Mouse (Mus musculus) layer of hippocampus, postnatal 25 days (tissue): ENCODE results near the gene Plekhm3. TPM values are rescaled to one million over a fixed set of nuclear protein-coding genes. Genes with fewer than 3 reads are reported as not detected.

Experiments used
- DNase-seq, 2 experiments: peaks; one replicate each; pipeline ENCODE4 v3.0.0; 2022; ENCODE audit warnings: mixed read lengths in 2 of 2, low spot score in 1 of 2; ENCODE audit errors: extremely low spot score in 1 of 2
- total RNA-seq, 2 experiments: library from RNA; stranded (reverse); gene quantifications; 2 replicates each; pipeline ENCODE4 v1.2.3; 2021

Plekhm3 gene
- total RNA-seq, 2 experiments from 2014 or later = 24.7 to 34.1 TPM

DNA sequence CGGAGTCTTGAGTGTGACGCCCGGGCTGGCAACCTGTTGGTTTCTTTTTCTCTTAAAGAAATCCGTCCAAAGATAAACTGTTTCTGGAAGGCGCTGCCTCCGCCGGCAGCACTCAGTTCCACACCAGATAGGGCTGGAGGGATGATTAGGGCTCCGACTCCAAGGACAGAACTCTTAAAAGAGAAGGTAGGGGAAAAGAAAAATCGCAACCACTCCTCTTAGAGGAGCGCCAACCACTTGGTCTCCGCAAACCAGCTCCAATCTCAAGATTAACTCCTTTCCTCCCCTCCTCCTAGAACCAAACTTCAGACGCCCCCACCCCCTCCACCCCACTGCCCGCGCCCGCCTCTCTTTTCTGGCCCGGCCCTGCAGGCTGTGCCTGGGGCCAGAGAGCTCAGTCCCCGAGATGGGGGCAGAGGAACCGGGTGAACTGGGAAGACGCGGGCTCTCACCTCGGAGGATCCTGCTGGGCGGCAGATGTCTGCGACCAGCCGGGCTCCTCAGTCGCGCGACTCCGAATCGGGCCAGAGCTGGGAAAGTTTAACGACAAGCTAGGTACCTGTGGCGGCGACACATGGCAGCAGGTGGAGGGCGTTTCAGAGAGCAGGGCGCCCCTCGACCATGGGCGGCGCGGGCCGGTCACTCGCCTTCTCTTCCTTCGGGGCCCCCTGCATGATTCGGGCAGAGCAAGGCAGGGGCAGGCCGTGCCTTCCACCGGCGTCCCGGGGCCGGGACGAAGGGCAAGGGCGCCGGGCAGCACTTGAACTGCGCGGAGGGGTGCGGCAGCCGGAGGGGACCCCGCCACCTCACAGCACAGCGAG lies 219.7 kb downstream of the Plekhm3 start:
- DNase-seq = no peak

Other genes with a start within 250 kb of the Plekhm3 start
- gene Fzd5, start 219.1 kb downstream of the Plekhm3 start, total RNA-seq = 1 to 10 TPM in 1 of 2 experiments, under 1 TPM in 1; 0.79 to 1.0 TPM
- not detected for gene Akr1cl, start 75.9 kb upstream of the Plekhm3 start, total RNA-seq
- not detected for gene Cryge, start 94.3 kb upstream of the Plekhm3 start, total RNA-seq
- gene Crygd, start 106.6 kb upstream of the Plekhm3 start, total RNA-seq = not detected
- not detected for gene Crygc, start 116.9 kb upstream of the Plekhm3 start, total RNA-seq
- not detected for gene Crygb, start 125.5 kb upstream of the Plekhm3 start, total RNA-seq
- gene Cryga, start 146.5 kb upstream of the Plekhm3 start, total RNA-seq = under 1 TPM in 1 of 2 experiments, not detected in 1; 0.47 TPM
- gene Gm28845, start 162.7 kb upstream of the Plekhm3 start, total RNA-seq = 1 to 10 TPM in 1 of 2 experiments, not detected in 1; 1.3 TPM
- gene D630023F18Rik, start 166.4 kb upstream of the Plekhm3 start, total RNA-seq = 1 to 10 TPM; 10.0 TPM
- gene Idh1, start 229.7 kb upstream of the Plekhm3 start, total RNA-seq = 10 to 100 TPM; 52.2 to 57.4 TPM
- gene Pikfyve, start 229.9 kb upstream of the Plekhm3 start, total RNA-seq = 10 to 100 TPM; 38.9 to 42.3 TPM